Mouse (Mus musculus): ENCODE measurements at regions not wholly inside any gene's neighbourhood (a gene's known extent, or its start where the extent isn't known, plus 50 kb on each side); places are given as distances from the start of the nearest gene placed in this dataset.

- TF ChIP-seq CTCF (IDR thresholded peaks at IDR 0.05; ENCODE audit: borderline replicate concordance, insufficient read depth, low read length), result no peak
- no peak for TF ChIP-seq POLR2A (IDR thresholded peaks at IDR 0.05; ENCODE audit: low read depth, low read length)
Observed at GRCm38 (mm10) chr11:19851022-19851615, 73.1 kb upstream of the Spred2 start.

Measured in embryonic fibroblast, embryonic 13.5 days (primary cell).